Mouse (Mus musculus) midbrain, postnatal 0 days (tissue): ENCODE results near the gene BC117090. TPM values are rescaled to one million over a fixed set of nuclear protein-coding genes. Genes with fewer than 3 reads are reported as not detected.
"Not testable (repeated sequence)": the region's sequence is repeated elsewhere in the genome, so short reads cannot be mapped to it uniquely, and the experiment has no call there.

ENCODE experiments used
- ATAC-seq: fragments of 200-750 bp; cut with Nextera tagmentation; 2 replicates; pipeline ENCODE4 v1.8.0; 2017; ENCODE audit warnings: moderate number of reproducible peaks, mild to moderate bottlenecking, moderate TSS enrichment, moderate library complexity; ENCODE audit not compliant: low FRiP score
- DNase-seq: peaks from one replicate; pipeline ENCODE4 v3.0.0-alpha.2; 2015; ENCODE audit warnings: low spot score
- H3K27ac ChIP-seq: fragments of 300-500 bp; sonication (generic); 2 replicates; pipeline ENCODE4 v1.5.1; 2014; ENCODE audit warnings: low read depth, mild to moderate bottlenecking, low read length, mixed read lengths
- H3K27me3 ChIP-seq: fragments of 300-500 bp; sonication (generic); 2 replicates; pipeline ENCODE4 v1.6.1; 2014; ENCODE audit warnings: low read length, control low read depth, mixed read lengths; ENCODE audit not compliant: insufficient read depth
- H3K36me3 ChIP-seq: fragments of 300-500 bp; sonication (generic); 2 replicates; pipeline ENCODE4 v1.6.1; 2014; ENCODE audit warnings: low read length, control low read depth, mixed read lengths; ENCODE audit not compliant: insufficient read depth
- H3K4me1 ChIP-seq: fragments of 300-500 bp; sonication (generic); 2 replicates; pipeline ENCODE4 v1.6.1; 2014; ENCODE audit warnings: mild to moderate bottlenecking, control low read depth, antibody characterized with exemption, low read length, mixed read lengths; ENCODE audit not compliant: insufficient read depth
- H3K4me2 ChIP-seq: fragments of 300-500 bp; sonication (generic); 2 replicates; pipeline ENCODE4 v1.6.1; 2014; ENCODE audit warnings: low read depth, mild to moderate bottlenecking, low read length, mixed read lengths; ENCODE audit not compliant: poor library complexity, severe bottlenecking
- H3K4me3 ChIP-seq: fragments of 300-500 bp; sonication (generic); 2 replicates; pipeline ENCODE4 v1.5.1; 2014; ENCODE audit warnings: low read depth, mild to moderate bottlenecking, low read length, moderate library complexity
- H3K9ac ChIP-seq: fragments of 300-500 bp; sonication (generic); replicated peaks from 2 replicates; pipeline ENCODE4 v1.6.1; 2014; ENCODE audit warnings: mild to moderate bottlenecking, low read length, moderate library complexity, mixed read lengths; ENCODE audit not compliant: poor library complexity, severe bottlenecking
- H3K9me3 ChIP-seq: fragments of 300-500 bp; sonication (generic); 2 replicates; pipeline ENCODE4 v1.6.1; 2016; ENCODE audit warnings: low read length, control low read depth
- CTCF ChIP-seq: IDR thresholded peaks from 2 replicates; pipeline ENCODE4 v1.5.1; 2016; ENCODE audit warnings: antibody characterized with exemption, mild to moderate bottlenecking
- WGBS: fragments of 180-500 bp; shearing (Covaris S2); extraction: QIAGEN DNeasy Blood & Tissue Kit; methylation state at CpG from one replicate; pipeline ENCODE4 v1.1.7; 2014; 5-methylcytosine and 5-hydroxymethylcytosine counted together
- polyA plus RNA-seq: library from polyadenylated mRNA; unstranded; fragments of >200 nt; fragmentation: Nextera tagmentation; extraction: Ambion mirVana; gene quantifications from 2 replicates; pipeline ENCODE4 v1.2.1, GENCODE M21; 2015
- total RNA-seq: library from RNA; depleted of rRNA; stranded (reverse); fragments of >200 nt; gene quantifications from 2 replicates; pipeline ENCODE4 v1.2.3, GENCODE M21; 2014; rRNA removed

BC117090 gene
- total and polyA plus RNA-seq, 2 experiments from 2014 or later: not detected

DNA sequence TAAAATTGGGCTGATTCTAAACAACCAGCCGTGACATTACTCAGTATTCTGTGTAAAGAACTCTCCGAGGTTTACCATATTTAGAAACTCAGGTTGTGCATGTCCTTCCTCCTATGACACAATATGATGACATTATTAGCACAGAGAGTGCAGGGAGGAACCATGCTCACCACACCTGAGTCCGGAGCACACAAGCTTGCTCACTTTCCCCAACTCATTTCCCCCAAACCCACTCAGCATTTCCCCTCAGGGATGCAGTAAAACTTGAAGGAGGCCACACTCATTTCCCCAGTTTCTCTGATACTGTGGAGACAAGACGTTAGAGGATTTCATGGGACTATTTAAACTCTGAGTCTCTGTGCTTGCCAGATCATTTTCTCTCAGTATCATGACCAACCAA, 45.0 kb downstream of the BC117090 start:
- H3K4me2 ChIP-seq: no peak overlapping the region
- DNase-seq: no peak
- H3K4me3 ChIP-seq: no peak overlapping the region
- no peak for TF ChIP-seq CTCF
- no peaks in the 10 kb centered on the region for H3K4me1 ChIP-seq
- H3K27ac ChIP-seq: no peak overlapping the region
- H3K27me3 ChIP-seq: no peaks in the 10 kb centered on the region
- no peak for ATAC-seq
- no peaks in the 10 kb centered on the region for H3K9me3 ChIP-seq
- no peaks in the 10 kb centered on the region for H3K36me3 ChIP-seq
- 87% methylated on average over 4 of the region's 4 CpGs for WGBS
- no peak overlapping the region for H3K9ac ChIP-seq

DNA sequence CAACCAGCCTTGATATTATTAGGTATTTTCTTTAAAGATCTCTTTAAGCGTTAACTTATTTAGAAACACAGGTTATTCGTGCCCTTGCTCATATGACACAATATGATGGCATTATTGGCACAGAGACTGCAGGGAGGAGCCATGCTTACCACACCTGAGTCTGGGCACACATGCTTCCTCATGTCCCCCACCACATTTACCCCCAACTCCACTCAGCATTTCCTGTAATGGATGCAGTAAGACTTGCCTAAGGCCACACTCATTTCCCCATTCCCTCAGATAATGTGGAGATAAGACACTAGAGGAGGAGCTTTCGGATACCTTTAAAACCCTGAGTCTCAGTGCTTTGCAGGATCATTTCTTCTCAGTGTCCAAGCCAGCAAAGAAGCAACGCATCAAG, 57.3 kb downstream of the BC117090 start, which contains the start of gene Stfa1:
TSS of gene Stfa1 (plus strand) at position 156 of the 400 bp plus-strand sequence.
- H3K4me1 ChIP-seq, H3K4me2 ChIP-seq, H3K36me3 ChIP-seq, H3K4me3 ChIP-seq, H3K9ac ChIP-seq, H3K27ac ChIP-seq, ATAC-seq, H3K27me3 ChIP-seq, DNase-seq, H3K9me3 ChIP-seq: not testable (repeated sequence)
- 84% methylated on average over 4 of the region's 4 CpGs for WGBS

Other genes with a start within 250 kb of the BC117090 start
- 0.22 TPM in 1 of 2 replicates, not detected in the other for gene Csta1, start 203.1 kb downstream of the BC117090 start, total RNA-seq
- gene Csta1, start 203.1 kb downstream of the BC117090 start, polyA plus RNA-seq: not detected in 2 replicates
- not detected in 2 replicates for gene Stfa2l1, start 177.5 kb downstream of the BC117090 start, total RNA-seq
- gene Stfa2l1, start 177.5 kb downstream of the BC117090 start, polyA plus RNA-seq: 0.58 TPM in 1 of 2 replicates, not detected in the other
- gene Gm5483, start 150.1 kb downstream of the BC117090 start, total RNA-seq: not detected in 2 replicates
- gene Gm5483, start 150.1 kb downstream of the BC117090 start, polyA plus RNA-seq: 0.48 and 1.0 TPM in 2 replicates
- gene Gm5416, start 123.9 kb downstream of the BC117090 start, total RNA-seq: not detected in 2 replicates
- not detected in 2 replicates for gene Gm5416, start 123.9 kb downstream of the BC117090 start, polyA plus RNA-seq
- gene 2010005H15Rik, start 112.9 kb downstream of the BC117090 start, total RNA-seq: not detected in 2 replicates
- not detected in 2 replicates for gene 2010005H15Rik, start 112.9 kb downstream of the BC117090 start, polyA plus RNA-seq
- 0.55 TPM in 1 of 2 replicates, not detected in the other for gene Stfa1, start 57.4 kb downstream of the BC117090 start, total RNA-seq
- 0.49 and 1.1 TPM in 2 replicates for gene Stfa1, start 57.4 kb downstream of the BC117090 start, polyA plus RNA-seq
- gene BC100530, start 33.4 kb upstream of the BC117090 start, total RNA-seq: 1.5 and 11.5 TPM in 2 replicates
- gene BC100530, start 33.4 kb upstream of the BC117090 start, polyA plus RNA-seq: 0.38 and 0.59 TPM in 2 replicates
- not detected in 2 replicates for gene Stfa2, start 74.1 kb upstream of the BC117090 start, total RNA-seq
- gene Stfa2, start 74.1 kb upstream of the BC117090 start, polyA plus RNA-seq: 0.40 and 0.75 TPM in 2 replicates
- 9.9 TPM in 1 of 2 replicates, not detected in the other for gene Stfa3, start 121.1 kb upstream of the BC117090 start, total RNA-seq
- gene Stfa3, start 121.1 kb upstream of the BC117090 start, polyA plus RNA-seq: not detected in 2 replicates
- gene Casr, start 227.8 kb upstream of the BC117090 start, total RNA-seq: 1.3 and 1.5 TPM in 2 replicates
- gene Casr, start 227.8 kb upstream of the BC117090 start, polyA plus RNA-seq: 0.33 and 0.52 TPM in 2 replicates